Mouse (Mus musculus) MEL (cell line): ENCODE data around the gene Gm10181. TPM values are rescaled to one million over a fixed set of nuclear protein-coding genes. Genes with fewer than 3 reads are reported as not detected.

Experiments
- DNase-seq: peaks from one replicate; pipeline ENCODE4 v3.0.0; 2011; ENCODE audit warnings: low read depth, low spot score
- H3K27ac ChIP-seq: 2 replicates; pipeline ENCODE4 v1.5.1; 2012; ENCODE audit warnings: low read depth, mild to moderate bottlenecking, control low read depth, low read length, moderate library complexity; ENCODE audit not compliant: control insufficient read depth
- H3K27me3 ChIP-seq, 2 experiments: fragments of 150-350 bp in 1 of 2; sonication (generic) in 1 of 2; 2 replicates each; pipeline ENCODE4 v1.6.1; 2012; ENCODE audit warnings: low read length in 2 of 2, mild to moderate bottlenecking in 2 of 2, improper control_type of control experiment in 1 of 2, moderate library complexity in 1 of 2; ENCODE audit not compliant: insufficient read depth in 2 of 2, control insufficient read depth in 1 of 2
- H3K36me3 ChIP-seq, 2 experiments: 2 replicates each; pipeline ENCODE4 v1.6.1; 2012 to 2014; ENCODE audit warnings: low read length in 2 of 2, improper control_type of control experiment in 1 of 2, inconsistent platforms in 1 of 2, mild to moderate bottlenecking in 1 of 2; ENCODE audit not compliant: insufficient read depth in 2 of 2, control insufficient read depth in 1 of 2
- H3K4me1 ChIP-seq, 2 experiments: fragments of 150-350 bp in 1 of 2; sonication (generic) in 1 of 2; 2 replicates each; pipeline ENCODE4 v1.6.1; 2012; ENCODE audit warnings: low read length in 2 of 2, improper control_type of control experiment in 1 of 2, mild to moderate bottlenecking in 1 of 2; ENCODE audit not compliant: insufficient read depth in 2 of 2, control insufficient read depth in 1 of 2
- H3K4me3 ChIP-seq, 2 experiments: fragments of 150-350 bp in 1 of 2; sonication (generic) in 1 of 2; 2 replicates each; pipeline ENCODE4 v1.5.1; 2012; ENCODE audit warnings: low read depth in 2 of 2, low read length in 2 of 2, mild to moderate bottlenecking in 2 of 2, moderate library complexity in 2 of 2, control low read depth in 1 of 2, improper control_type of control experiment in 1 of 2; ENCODE audit not compliant: control insufficient read depth in 1 of 2, insufficient read depth in 1 of 2
- H3K79me2 ChIP-seq: 2 replicates; pipeline ENCODE4 v1.6.1; 2012; ENCODE audit warnings: mild to moderate bottlenecking, low read length, moderate library complexity; ENCODE audit not compliant: control insufficient read depth, poor library complexity, insufficient read depth
- H3K9ac ChIP-seq: 2 replicates; pipeline ENCODE4 v1.6.1; 2012; ENCODE audit warnings: low read depth, mild to moderate bottlenecking, control low read depth, low read length, moderate library complexity; ENCODE audit not compliant: control insufficient read depth, poor library complexity, severe bottlenecking
- H3K9me3 ChIP-seq: fragments of 150-350 bp; sonication (generic); replicated peaks from 2 replicates; pipeline ENCODE4 v1.6.1; 2012; ENCODE audit warnings: mild to moderate bottlenecking, low read length, improper control_type of control experiment, moderate library complexity; ENCODE audit not compliant: insufficient read depth
- BHLHE40 ChIP-seq: IDR thresholded peaks from 2 replicates; pipeline ENCODE4 v1.6.1; 2012; ENCODE audit warnings: low read depth, mild to moderate bottlenecking, inconsistent platforms, low read length, improper control_type of control experiment, borderline replicate concordance
- CHD1 ChIP-seq: IDR thresholded peaks from 2 replicates; pipeline ENCODE4 v1.6.1; 2012; ENCODE audit warnings: low read depth, mild to moderate bottlenecking, inconsistent platforms, low read length, improper control_type of control experiment
- E2F4 ChIP-seq: IDR thresholded peaks from 2 replicates; pipeline ENCODE4 v1.6.1; 2011; ENCODE audit warnings: low read depth, low read length, improper control_type of control experiment, borderline replicate concordance
- ELF1 ChIP-seq: IDR thresholded peaks from 2 replicates; pipeline ENCODE4 v1.6.1; 2014; ENCODE audit warnings: low read depth, mild to moderate bottlenecking, inconsistent platforms, low read length, improper control_type of control experiment, moderate library complexity
- EP300 ChIP-seq, 2 experiments: IDR thresholded peaks; 2 replicates each; pipeline ENCODE4 v1.6.1; 2011; ENCODE audit warnings: improper control_type of control experiment in 2 of 2, low read length in 2 of 2, low read depth in 1 of 2, mild to moderate bottlenecking in 1 of 2
- ETS1 ChIP-seq: IDR thresholded peaks from 2 replicates; pipeline ENCODE4 v1.6.1; 2012; ENCODE audit warnings: low read depth, mild to moderate bottlenecking, inconsistent platforms, low read length, improper control_type of control experiment, moderate library complexity
- JUND ChIP-seq: IDR thresholded peaks from 2 replicates; pipeline ENCODE4 v1.6.1; 2011; ENCODE audit warnings: low read depth, mild to moderate bottlenecking, improper control_type of control experiment, low read length
- MAFK ChIP-seq: IDR thresholded peaks from 2 replicates; pipeline ENCODE4 v1.6.1; 2011; ENCODE audit warnings: low read depth, mild to moderate bottlenecking, low read length, improper control_type of control experiment, borderline replicate concordance
- MAX ChIP-seq: IDR thresholded peaks from 2 replicates; pipeline ENCODE4 v1.6.1; 2011; ENCODE audit warnings: low read length, improper control_type of control experiment
- MAZ ChIP-seq: IDR thresholded peaks from 2 replicates; pipeline ENCODE4 v1.6.1; 2012; ENCODE audit warnings: low read depth, mild to moderate bottlenecking, inconsistent platforms, low read length, improper control_type of control experiment
- MEF2A ChIP-seq: IDR thresholded peaks from 2 replicates; pipeline ENCODE4 v1.6.1; 2014; ENCODE audit warnings: low read depth, mild to moderate bottlenecking, inconsistent platforms, low read length, improper control_type of control experiment; ENCODE audit not compliant: poor library complexity, insufficient replicate concordance, severe bottlenecking; ENCODE audit errors: extremely low read depth
- MYB ChIP-seq: IDR thresholded peaks from 2 replicates; pipeline ENCODE4 v1.6.1; 2011; ENCODE audit warnings: mild to moderate bottlenecking, low read depth, low read length, improper control_type of control experiment
- MYC ChIP-seq: IDR thresholded peaks from 2 replicates; pipeline ENCODE4 v1.6.1; 2011; ENCODE audit warnings: low read depth, mild to moderate bottlenecking, low read length, improper control_type of control experiment, moderate library complexity
- NELFE ChIP-seq: IDR thresholded peaks from 2 replicates; pipeline ENCODE4 v1.6.1; 2011; ENCODE audit warnings: low read depth, low read length, improper control_type of control experiment
- NRF1 ChIP-seq: IDR thresholded peaks from 2 replicates; pipeline ENCODE4 v1.6.1; 2014; ENCODE audit warnings: low read depth, mild to moderate bottlenecking, inconsistent platforms, low read length, improper control_type of control experiment, moderate library complexity; ENCODE audit not compliant: poor library complexity, insufficient read depth, severe bottlenecking
- POLR2A ChIP-seq, 2 experiments: IDR thresholded peaks; 2 replicates each; pipeline ENCODE4 v1.6.1; 2011 to 2012; ENCODE audit warnings: low read length in 2 of 2, mild to moderate bottlenecking in 2 of 2, control low read depth in 1 of 2, improper control_type of control experiment in 1 of 2, low read depth in 1 of 2, moderate library complexity in 1 of 2; ENCODE audit not compliant: control insufficient read depth in 1 of 2, insufficient read depth in 1 of 2, poor library complexity in 1 of 2
- POLR2AphosphoS2 ChIP-seq: IDR thresholded peaks from 2 replicates; pipeline ENCODE4 v1.6.1; 2011; ENCODE audit warnings: low read length, improper control_type of control experiment
- POLR2AphosphoS5 ChIP-seq: IDR thresholded peaks from 2 replicates; pipeline ENCODE4 v1.6.1; 2012; ENCODE audit warnings: low read depth, borderline replicate concordance, mild to moderate bottlenecking, inconsistent platforms, low read length, moderate library complexity, mixed read lengths
- RAD21 ChIP-seq: IDR thresholded peaks from 2 replicates; pipeline ENCODE4 v1.6.1; 2011; ENCODE audit warnings: mild to moderate bottlenecking, low read depth, low read length, improper control_type of control experiment
- SMC3 ChIP-seq: IDR thresholded peaks from 2 replicates; pipeline ENCODE4 v1.6.1; 2011; ENCODE audit warnings: low read depth, low read length, improper control_type of control experiment
- TAL1 ChIP-seq: IDR thresholded peaks from 2 replicates; pipeline ENCODE4 v1.6.1; 2012; ENCODE audit warnings: mild to moderate bottlenecking, inconsistent platforms, low read length, moderate library complexity, mixed read lengths
- TBP ChIP-seq: IDR thresholded peaks from 2 replicates; pipeline ENCODE4 v1.8.0; 2011; ENCODE audit warnings: low read depth, low read length, improper control_type of control experiment
- TCF12 ChIP-seq: IDR thresholded peaks from 2 replicates; pipeline ENCODE4 v1.6.1; 2014; ENCODE audit warnings: low read depth, mild to moderate bottlenecking, inconsistent platforms, low read length, improper control_type of control experiment, moderate library complexity
- UBTF ChIP-seq: IDR thresholded peaks from 2 replicates; pipeline ENCODE4 v1.6.1; 2012; ENCODE audit warnings: low read depth, mild to moderate bottlenecking, inconsistent platforms, low read length, improper control_type of control experiment, moderate library complexity, borderline replicate concordance; ENCODE audit not compliant: insufficient read depth
- USF1 ChIP-seq: IDR thresholded peaks from 2 replicates; pipeline ENCODE4 v1.6.1; 2014; ENCODE audit warnings: low read depth, mild to moderate bottlenecking, inconsistent platforms, low read length, improper control_type of control experiment, moderate library complexity
- ZKSCAN1 ChIP-seq: IDR thresholded peaks from 2 replicates; pipeline ENCODE4 v1.6.1; 2012; ENCODE audit warnings: low read depth, mild to moderate bottlenecking, inconsistent platforms, low read length, improper control_type of control experiment, moderate library complexity
- ZMIZ1 ChIP-seq: IDR thresholded peaks from 2 replicates; pipeline ENCODE4 v1.6.1; 2012; ENCODE audit warnings: low read depth, mild to moderate bottlenecking, inconsistent platforms, low read length, improper control_type of control experiment, moderate library complexity
- ZNF384 ChIP-seq: IDR thresholded peaks from 2 replicates; pipeline ENCODE4 v1.6.1; 2012; ENCODE audit warnings: low read depth, mild to moderate bottlenecking, inconsistent platforms, low read length, improper control_type of control experiment
- polyA plus RNA-seq, 2 experiments: library from polyadenylated mRNA; stranded (reverse) in 1 of 2; unstranded in 1 of 2; fragments of >175 nt in 1 of 2; fragments of >200 nt in 1 of 2; gene quantifications; 2 replicates each; pipeline versions ENCODE4 v1.2.1 to v1.2.4; 2012; ENCODE audit warnings: low replicate concordance in 2 of 2, low read depth in 1 of 2; ENCODE audit not compliant: insufficient read length in 2 of 2, insufficient read depth in 1 of 2, missing spikeins in 1 of 2
- total RNA-seq: library from RNA; depleted of rRNA; stranded (reverse); fragments of 300-350 nt; gene quantifications from 2 replicates; pipeline ENCODE4 v1.2.3, GENCODE M21; 2012

Gm10181 gene
- total and polyA plus RNA-seq, 3 experiments = not detected

GRCm38 (mm10) chr9:25042162-25043111, 46.8 kb upstream of the Gm10181 start:
- no peak overlapping the region for H3K27ac ChIP-seq
- H3K27me3 ChIP-seq = no peaks in the 10 kb centered on the region
- TF ChIP-seq ZMIZ1 = no peak
- no peak for TF ChIP-seq SMC3
- TF ChIP-seq USF1 = no peak
- TF ChIP-seq ZKSCAN1 = no peak
- no peak for TF ChIP-seq E2F4
- no peak for TF ChIP-seq TAL1
- no peak for TF ChIP-seq EP300 (IDR thresholded peaks at IDR 0.05; ENCODE audit: low read depth in 1 of 2, low read length in 2 of 2)
- no peak for TF ChIP-seq BHLHE40
- no peak for TF ChIP-seq MAX
- TF ChIP-seq MYC = no peak
- no peak for TF ChIP-seq MYB
- no peak for TF ChIP-seq NELFE
- no peak for TF ChIP-seq POLR2AphosphoS2
- no peak for TF ChIP-seq RAD21
- TF ChIP-seq ELF1 = no peak
- TF ChIP-seq JUND = no peak
- TF ChIP-seq, all 39 proteins: peak for 0
- no peaks in the 10 kb centered on the region for H3K4me1 ChIP-seq
- no peaks in the 10 kb centered on the region for H3K36me3 ChIP-seq
- H3K4me3 ChIP-seq = no peak overlapping the region
- no peaks in the 10 kb centered on the region for H3K9me3 ChIP-seq
- H3K79me2 ChIP-seq = no peaks in the 10 kb centered on the region
- no peak for DNase-seq
- no peak overlapping the region for H3K9ac ChIP-seq

GRCm38 (mm10) chr9:25044325-25044724, 44.9 kb upstream of the Gm10181 start:
- Histone ChIP-seq H3K9me3 (no peaks in the 10 kb centered on the region), H3K9ac (no peak overlapping the region), H3K4me1 (no peaks in the 10 kb centered on the region), H3K27me3 (no peaks in the 10 kb centered on the region), H3K79me2 (no peaks in the 10 kb centered on the region), H3K4me3 (no peak overlapping the region), H3K36me3 (no peaks in the 10 kb centered on the region), H3K27ac (no peak overlapping the region)
- DNase-seq = no peak
- TF ChIP-seq MEF2A (no peak), MAX (no peak), POLR2A (IDR thresholded peaks at IDR 0.05; ENCODE audit: control insufficient read depth in 1 of 2, insufficient read depth in 1 of 2, low read depth in 1 of 2, low read length in 2 of 2, poor library complexity in 1 of 2) (no peak), TBP (no peak), E2F4 (no peak), ZNF384 (no peak), POLR2AphosphoS5 (no peak), UBTF (no peak), USF1 (no peak), CHD1 (no peak), MAZ (no peak), TCF12 (no peak), MAFK (no peak), EP300 (IDR thresholded peaks at IDR 0.05; ENCODE audit: low read depth in 1 of 2, low read length in 2 of 2) (no peak), ETS1 (no peak), NRF1 (no peak), TAL1 (no peak)
